Mouse (Mus musculus): ENCODE measurements around the gene Fes.
A peak's percentile ranks its signal among the peaks of the same experiment; 100 is the strongest.

The Fes gene

DNA sequence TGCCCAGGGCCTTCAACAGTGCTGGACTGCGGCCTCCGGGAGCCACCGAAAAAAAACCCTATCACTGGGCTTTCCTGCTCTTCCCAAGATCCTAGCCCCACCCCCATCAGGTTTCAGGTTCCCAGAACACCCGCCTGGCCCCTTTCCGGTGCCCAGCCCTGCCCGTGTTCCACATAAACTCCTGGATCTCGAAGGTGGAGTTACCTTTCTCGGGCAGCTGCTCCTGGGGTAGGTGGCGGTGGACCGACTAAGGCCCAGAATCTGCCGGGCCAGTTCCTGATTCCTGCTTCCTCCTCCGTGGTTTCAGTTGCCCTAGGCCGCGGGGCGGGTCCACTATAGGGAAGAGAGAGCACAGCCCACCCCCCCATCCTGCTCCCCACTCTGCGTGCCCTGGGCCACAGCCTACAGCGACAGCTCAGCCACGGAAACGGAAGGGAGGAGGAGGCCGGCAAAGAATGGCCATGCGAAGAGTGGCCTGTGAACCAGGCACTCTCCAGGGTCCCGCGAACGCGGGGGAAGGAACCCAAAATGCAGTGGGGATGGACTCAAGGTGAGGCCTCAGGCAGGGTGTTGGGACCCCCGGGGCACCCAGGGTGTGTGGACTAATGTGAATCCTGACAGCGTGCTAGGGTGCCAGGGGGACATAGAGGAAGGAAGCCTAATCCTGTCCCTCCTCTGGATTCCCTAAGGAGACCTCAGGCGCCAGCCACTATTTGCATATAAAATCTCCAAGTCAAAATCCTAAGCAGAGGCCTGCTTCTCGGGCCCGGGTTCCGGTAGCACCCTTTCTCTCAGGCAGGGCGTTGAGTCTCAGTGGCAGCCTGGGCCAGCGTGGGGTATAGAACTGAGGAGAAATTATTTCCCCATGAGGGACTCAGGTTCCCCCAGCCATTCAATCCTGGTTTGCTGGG lies at the start of gene Fes:
TSS of gene Fes (minus strand) at position 314 of the 911 bp plus-strand sequence.
- DNase-seq: peak; percentile 83 to 86

DNA sequence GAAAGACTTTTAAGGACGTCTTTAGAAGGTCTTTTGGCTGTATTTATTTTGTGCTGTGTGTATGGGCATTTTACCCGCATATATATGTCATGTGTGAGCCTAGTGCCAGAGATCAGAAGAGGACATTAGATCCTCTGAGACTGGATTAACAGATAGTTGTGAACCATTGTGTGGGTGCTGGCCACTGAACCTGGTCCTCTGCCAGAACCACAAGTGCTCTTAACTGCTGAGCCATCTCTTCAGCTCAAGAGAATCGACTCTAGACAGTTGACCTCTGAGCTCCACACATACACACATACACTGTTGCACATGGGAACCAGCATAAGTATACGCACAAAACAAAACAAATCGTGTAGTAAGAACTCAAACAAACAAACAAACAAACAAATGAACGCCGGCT lies 48.8 kb upstream of the Fes start:
- no peak for DNase-seq

DNA sequence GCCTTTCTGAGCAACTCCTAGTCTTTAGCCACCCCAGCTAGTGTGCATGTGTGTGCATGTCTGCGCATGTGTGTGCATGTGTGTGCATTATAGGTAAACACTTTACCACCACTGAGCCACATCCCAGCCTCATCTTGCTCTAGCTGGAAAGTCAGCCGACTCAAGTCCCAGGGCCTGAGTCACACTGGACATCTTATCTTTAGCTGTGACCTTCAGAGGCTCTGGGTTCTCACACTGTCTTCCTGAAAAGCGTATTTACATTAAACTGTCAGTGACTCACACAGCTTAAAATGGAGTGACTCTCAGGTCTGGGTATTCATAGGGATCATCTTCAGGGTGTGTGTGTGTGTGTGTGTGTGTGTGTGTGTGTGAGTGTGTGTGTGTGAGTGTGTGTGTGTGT lies 47.8 kb upstream of the Fes start:
- DNase-seq: no peak

DNA sequence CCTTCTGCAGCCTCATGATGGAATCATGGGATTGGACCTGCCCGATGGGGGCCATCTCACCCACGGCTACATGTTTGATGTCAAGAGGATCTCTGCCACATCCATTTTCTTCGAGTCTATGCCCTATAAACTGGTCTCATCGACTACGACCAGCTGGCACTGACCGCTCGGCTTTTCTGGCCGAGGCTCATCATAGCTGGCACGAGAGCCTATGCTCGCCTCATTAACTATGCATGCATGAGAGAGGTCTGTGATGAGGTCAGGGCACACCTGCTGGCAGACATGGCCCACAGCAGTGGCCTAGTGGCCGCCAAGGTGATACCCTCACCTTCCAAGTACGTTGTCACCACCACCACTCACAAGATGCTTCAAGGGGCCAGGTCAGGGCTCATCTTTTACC lies 41.9 kb upstream of the Fes start:
- DNase-seq: no peak

DNA sequence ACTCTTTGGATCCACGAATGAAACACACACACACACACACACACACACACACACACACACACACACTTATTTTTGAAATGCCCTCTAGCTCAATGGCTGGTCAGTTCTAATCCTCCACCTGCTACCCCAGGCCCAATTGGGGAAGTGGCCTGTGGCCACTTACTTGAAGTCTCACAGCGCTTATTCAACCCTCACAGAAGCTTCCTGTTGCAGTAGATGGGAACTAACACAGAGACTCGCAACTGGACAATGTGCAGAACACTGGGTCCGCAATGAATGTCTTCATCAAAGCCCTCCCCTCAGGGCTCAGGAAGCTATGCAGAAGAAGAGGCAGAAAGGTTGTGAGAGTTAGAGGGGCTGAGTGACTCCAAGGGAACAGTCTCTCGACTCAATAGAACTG lies 40.0 kb upstream of the Fes start:
- DNase-seq: no peak

DNA sequence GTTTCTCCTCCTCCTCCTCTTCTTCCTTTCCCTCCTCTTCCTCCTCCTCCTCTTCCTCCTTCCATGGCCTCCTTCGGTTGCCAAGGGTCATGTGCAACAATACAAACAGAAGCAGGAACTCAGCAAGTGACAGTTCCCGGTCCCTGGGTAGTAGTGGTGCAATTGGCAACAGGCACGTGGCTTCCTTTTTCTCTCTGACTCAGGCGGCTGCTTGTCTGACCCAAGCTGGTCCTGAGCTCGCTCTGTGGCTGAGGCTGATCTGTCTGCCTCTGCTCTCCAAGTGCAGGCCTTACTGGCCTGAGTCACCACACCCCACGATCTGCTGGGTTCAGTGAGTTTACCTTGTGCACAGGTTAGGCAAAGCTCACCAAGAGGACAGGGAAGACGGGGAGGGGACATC lies 38.6 kb upstream of the Fes start:
- peak; percentile 68 to 69 for DNase-seq

DNA sequence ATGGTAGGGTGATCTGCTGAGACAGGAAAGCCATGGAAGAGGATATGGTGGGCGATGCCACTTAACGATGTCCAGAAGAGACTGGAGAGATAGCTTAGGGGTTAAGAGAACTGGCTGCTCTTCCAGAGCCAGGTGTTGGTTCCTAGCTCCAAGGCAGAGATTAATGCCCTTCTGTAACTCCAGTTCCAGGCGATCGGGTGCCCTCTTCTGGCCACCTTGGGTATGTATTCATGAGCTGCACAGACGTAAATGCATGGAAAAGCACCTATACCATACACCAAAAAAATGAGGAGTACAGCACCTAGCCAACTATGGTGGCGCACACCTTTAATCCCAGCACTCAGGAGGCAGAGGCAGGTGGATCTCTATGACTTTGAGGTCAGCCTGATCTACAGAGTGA lies 37.0 kb upstream of the Fes start:
- DNase-seq: no peak

DNA sequence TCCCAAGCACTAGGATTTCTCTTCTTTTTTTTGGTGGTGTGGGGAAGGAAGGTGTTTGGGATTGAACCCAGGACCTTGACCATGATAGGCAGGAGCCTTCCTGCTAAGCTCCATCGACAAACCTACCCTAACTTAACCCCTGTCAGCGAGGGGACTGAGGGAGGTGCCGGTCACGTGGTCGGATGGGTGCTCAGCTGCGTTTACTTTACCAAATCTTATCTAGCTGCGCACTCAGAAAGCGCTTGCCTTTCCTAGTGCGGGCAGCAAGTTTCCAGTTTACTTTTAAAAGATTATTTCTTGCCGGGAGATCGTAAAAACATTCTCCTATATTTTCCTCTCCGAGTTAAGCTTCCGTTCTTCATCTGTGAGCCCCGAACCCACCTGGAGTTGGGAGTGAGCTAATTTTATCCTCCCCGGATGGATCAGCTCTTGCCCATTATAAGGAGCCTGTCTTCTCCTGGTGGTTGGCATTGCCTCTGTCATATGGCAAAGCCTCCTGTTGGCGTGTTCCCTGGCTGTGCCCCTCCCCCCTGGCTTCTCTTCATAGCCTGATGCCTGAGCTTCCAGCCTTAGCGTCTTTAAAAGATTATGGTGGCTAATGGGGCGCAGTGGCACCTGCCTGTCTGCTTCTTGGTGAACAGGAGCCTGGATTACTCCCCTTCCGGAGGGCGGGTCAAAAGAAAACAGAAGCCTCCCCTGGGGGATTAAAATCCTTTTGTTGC lies 35.2 kb upstream of the Fes start:
- no peak for DNase-seq

DNA sequence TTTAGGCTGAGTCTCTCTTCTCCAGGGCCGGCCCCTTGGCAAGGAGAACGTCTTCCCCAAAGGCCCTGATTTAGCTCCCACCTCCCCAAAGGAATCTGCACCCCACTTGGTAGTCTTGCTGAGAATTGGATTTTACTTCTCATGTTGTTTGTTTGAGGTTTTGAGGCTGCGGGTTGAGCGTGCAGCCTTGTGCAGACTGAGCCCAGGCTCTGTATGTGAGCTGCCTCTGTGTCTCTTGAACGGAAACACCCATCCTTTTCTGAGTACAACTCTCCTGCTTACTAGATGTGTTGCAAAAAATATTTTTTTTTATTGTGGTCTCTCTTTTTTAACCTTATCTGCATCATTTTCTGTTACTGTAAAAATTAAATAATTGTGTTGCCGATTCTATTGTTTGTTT lies 33.8 kb upstream of the Fes start:
- no peak for DNase-seq

DNA sequence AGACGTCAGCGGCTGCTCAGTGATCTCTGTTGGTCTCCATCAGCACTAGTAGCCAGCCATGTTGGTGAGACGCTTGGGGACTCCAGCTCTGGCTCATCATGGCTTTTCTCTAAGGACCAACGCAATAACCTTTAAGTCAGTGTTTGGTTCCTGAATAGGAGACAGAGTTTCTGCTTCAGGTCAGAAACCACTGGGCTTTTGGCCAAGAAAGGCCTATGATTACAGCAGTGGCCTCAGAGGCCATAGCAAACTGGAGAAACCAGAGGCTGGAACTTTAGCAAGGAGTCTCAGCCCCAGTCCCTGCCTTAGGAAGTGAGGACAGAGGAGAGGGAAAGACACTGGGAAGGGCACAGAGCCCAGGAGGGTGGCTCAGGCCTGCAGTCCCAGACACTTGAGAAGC lies 32.8 kb upstream of the Fes start:
- no peak for DNase-seq

DNA sequence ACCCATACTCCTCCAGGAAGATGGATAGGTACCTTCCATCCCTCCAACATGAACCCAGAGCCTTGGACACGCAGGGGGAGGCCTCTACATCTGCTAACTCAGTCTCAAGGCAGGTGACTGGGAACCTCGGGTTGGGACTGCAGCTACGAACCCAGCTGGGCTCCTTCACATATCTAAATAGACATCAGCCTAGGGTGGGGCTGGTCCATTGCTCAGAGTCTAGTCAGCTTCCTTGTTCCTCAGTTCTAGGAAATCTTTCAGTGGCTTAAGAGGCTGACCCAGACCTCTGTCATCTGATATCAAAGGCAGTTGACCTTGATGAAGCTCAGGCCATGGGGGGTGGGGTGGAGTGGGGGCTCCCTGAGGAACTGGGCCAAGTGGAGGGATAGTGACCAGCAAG lies 31.5 kb upstream of the Fes start:
- DNase-seq: no peak

DNA sequence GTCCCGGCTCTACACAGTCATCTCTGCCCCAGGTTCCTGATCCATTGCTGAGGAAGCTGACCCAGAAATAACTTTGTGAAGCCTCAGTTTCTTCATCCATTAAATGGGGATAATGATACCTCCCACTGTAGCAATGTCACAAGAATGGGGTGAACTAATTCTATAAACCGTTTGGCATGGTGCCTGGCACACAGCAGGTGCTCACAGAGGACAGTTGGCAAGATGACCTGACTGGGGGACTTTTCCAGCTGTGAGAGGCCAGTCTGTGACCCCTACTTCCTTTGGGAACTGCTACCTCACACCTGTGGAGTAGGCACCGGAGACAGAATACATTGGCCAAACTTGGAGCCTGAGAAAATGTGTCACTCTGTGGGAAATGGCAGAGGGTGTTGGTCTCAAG lies 30.3 kb upstream of the Fes start:
- DNase-seq: no peak

DNA sequence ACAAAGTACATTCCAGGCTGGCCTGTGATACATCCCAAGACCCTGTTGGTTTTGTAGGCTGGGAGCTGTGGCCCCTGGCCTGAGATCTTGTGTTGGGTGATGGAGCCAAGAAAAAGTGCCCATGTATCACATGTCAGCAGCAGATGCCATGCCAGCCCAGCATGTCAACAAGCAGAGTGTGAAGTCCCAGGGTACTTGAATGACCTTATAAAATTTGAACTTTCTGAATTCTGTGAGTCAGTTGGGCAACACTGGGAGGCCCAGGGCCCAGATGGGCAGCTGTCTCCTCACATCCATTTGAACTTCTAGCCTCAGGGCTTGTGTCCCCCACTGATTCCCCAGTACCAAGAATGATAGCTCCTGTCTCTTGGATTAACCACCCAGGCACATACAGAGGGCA lies 29.9 kb upstream of the Fes start:
- no peak for DNase-seq

DNA sequence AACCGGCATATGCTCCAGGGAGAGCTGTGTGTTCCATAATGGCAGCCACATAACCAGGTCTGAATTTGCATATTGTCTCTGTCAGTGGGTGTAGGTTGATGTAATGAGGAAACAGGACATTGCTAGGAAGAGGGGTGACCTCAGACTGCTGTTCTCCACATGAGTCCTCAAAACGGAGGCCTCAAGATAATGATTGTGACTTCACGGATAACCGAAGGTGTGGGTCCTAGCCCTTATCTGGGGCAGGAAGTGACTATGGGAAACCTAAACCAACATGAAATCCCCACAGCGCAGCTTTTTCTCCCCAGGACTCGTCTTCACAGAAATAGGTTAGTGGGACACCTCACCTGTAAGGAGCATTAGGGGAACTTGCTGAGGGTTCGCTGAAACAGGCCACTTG lies 29.2 kb upstream of the Fes start:
- DNase-seq: no peak

DNA sequence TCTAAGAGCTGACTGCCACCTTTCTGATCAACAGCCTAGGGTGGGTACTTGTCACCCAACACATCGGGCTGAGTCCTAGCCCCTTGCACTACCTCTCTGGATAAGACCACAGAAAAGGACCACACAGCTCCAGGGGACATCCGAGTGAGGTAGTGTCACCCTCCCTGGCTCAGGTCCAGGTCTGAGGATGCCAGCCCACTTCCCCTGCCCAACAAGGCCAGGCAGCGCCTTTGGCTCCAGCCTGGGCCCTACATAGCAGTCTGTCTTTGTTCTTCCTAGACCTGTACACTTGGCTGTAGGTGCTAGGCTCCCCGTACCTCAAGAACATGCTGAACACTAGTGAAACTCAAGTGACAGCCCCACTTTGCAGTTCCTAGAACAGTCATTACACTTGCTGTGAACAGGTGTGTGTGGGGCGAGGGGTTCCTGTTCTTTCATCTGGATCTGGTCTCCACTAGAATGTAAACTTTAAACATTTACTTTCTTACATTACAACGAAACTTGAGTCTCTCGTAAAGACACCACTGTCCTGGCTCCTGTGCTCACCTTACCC lies 26.6 kb upstream of the Fes start:
- DNase-seq: no peak

DNA sequence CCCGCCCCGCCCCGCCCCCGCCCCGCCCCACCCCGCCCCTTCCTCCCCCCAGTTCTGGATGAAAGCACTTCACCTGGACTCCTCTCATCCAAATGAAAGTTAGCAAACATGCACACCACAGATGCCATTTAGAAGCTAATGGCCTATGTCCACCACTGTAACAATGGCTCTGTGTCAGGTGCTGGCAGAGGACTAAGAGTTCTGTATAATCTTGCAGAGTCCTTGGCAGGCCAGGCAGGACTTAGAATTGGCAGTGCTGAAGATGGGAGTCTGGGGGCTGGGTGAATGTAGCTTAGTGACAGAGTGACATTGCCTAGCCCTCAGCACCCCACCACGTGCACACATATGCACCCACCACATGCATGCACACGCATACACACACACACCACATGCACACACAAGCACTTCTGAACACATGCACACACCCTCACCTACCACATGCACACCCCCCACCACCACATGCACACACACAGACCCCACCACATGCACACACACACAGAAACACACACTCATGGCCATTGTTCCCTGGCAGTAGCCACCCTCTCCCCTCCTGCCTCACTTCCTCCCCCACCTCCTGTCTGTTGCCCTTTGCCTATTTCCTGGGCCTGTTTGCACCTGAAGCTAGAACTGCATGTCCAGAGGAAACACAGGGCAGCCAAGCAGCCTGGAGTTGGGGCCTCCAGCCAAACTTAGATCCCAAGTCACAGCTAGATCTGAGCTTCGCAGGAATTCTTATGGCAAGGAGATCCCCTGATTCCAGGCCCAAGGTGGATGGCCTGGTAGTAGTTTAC lies 26.0 kb upstream of the Fes start:
- no peak for DNase-seq

DNA sequence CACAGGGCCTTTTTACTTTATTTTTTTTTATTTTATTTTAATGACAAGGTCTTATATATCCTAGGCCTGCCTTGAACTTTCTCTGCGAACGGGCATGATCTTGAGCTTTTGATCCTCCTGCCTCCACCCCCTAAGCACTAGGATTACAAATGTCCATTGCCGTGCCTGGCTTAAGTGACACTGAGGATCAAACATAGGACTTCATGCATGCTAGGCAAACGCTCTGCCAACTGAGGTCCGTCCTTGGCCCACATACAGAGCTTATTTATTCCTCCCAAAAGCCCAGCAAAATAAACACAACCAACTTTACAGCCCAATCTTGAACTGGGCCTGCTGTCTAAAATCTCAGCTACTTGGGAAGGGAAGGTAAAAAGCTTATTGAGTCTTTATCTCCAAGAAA lies 25.0 kb upstream of the Fes start:
- no peak for DNase-seq

DNA sequence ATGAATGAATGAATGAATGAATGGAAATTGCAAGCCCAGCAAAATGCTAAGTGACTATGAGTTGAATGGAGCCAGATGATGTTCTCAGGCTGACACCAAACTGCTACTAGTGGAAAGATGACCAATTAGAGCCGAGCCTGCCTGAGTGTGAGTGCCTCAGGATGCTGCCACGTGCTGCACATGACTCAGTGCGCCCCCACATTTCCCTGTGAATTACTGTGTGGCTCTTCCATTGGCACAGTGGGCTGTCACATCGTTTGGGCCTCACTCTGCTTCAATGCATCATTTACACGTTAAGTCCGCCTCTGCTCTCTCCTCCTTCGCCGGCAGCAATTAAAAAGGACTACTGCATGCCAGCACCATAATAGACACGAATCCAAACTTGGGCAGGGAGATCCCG lies 24.5 kb upstream of the Fes start:
- DNase-seq: no peak

DNA sequence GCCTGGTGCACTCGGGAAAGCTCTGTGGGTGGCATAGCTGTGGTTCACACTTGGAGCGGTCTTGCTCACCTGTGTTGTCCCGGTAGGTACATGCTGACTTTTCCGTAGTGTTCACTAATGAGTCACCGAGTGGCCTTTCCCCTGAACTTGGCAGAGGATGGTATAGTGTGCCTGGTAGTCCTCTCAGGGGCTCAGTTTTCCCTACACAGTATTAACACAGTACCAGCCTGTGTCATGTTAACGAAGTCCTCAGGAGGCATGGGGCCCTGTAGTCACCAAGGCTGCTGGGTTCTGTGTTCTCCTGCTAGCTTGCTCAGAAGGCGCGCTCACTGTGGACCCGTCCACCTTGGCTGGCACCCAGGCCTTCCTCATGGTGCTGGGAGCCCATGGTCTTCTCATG lies 22.6 kb upstream of the Fes start:
- DNase-seq: no peak

DNA sequence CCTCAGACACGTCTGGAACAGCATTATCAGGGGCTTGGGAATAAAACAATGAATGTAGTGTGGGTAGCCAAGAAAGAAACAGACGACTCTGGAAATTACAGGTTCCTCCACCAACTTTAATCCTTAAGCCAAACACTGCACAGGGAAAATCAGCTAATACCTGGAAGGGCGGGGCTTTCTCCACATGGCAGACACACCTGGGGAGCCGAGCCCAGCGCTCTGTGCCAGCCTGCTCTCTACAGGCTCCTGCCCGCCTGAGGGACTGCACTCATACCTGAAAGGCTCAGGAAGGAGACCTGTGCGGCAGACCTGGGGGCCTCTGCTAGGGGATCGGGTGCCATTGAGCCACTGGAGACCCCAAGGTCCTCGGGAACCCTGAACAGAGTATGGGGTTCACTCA lies 20.0 kb upstream of the Fes start:
- DNase-seq: peak in 1 of 2 experiments; percentile 51

DNA sequence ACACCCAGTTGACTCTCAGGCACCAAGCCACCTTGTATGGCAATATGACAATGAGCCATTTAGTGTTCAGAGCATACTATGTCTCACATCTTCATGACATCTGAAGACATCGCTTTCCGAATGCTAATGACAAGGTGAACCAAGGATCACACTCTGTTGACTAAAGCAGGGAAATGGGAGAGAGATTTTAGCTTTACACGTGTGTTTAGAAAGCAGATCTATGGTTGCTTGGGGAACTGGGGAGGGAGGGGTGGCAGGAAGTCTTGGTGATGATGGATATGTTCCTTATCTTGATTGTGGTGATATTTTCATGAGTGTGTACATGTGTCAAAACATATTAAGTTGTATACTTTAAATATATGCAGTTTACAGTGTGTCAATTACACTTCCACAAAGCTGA lies 18.4 kb upstream of the Fes start:
- no peak for DNase-seq

DNA sequence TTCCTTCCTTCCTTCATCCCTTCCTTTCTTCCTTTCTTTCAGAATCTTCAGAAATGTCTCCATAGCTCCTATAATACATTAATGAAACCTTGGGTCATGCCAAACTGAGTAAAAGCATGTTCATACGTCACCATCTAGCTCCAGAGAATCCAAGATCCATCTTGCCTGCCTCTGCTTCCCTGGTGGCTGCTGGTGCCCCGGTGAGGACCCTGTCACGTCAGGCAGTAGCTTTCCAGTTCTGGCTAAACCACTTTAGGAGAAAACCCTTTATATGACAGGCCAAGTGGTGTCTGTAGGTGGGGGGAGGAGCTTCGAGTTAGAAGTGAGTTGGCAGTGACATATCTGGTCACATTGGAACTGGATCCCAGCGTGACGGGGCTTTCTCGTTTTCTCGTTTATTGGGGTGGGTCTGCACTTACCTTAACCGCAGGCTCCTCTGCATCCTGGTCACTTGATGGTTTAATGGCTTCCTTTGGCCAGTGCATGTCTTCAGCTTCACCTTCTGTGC lies 17.5 kb upstream of the Fes start, which contains the start of gene Furin:
TSS of gene Furin (minus strand) at position 249 of the 508 bp plus-strand sequence.
- no peak for DNase-seq

Data from lung, adult 18-20 months (tissue).